Mouse (Mus musculus) olfactory bulb, adult 2 months (tissue): ENCODE data around the gene H2-T3.
"Not testable (repeated sequence)": the region's sequence is repeated elsewhere in the genome, so short reads cannot be mapped to it uniquely, and the experiment has no call there.

Source experiments
- CTCF ChIP-seq: fragments of 200-500 bp; IDR thresholded peaks from 2 replicates; pipeline ENCODE4 v1.5.1; 2012; ENCODE audit warnings: low read depth, mild to moderate bottlenecking, low read length, moderate library complexity; ENCODE audit not compliant: insufficient read depth
- POLR2A ChIP-seq: fragments of 200-500 bp; IDR thresholded peaks from 2 replicates; pipeline ENCODE4 v1.6.1; 2012; ENCODE audit warnings: mild to moderate bottlenecking, low read depth, low read length, moderate library complexity; ENCODE audit not compliant: insufficient read depth

- TF ChIP-seq CTCF, POLR2A: not testable (repeated sequence)
Measured at GRCm38 (mm10) chr17:36176132-36176531, 14.0 kb downstream of the H2-T3 start.
